Mouse (Mus musculus) ES-Bruce4 (cell line): ENCODE data around the gene Xylt1. TPM values are rescaled to one million over a fixed set of nuclear protein-coding genes. Genes with fewer than 3 reads are reported as not detected.
A peak's percentile ranks its signal among the peaks of the same experiment; 100 is the strongest.

ENCODE experiments used
- H3K27ac ChIP-seq: 2 replicates; pipeline ENCODE4 v1.5.1; 2012; ENCODE audit warnings: low read length, inconsistent platforms; ENCODE audit not compliant: insufficient read depth
- H3K27me3 ChIP-seq: 2 replicates; pipeline ENCODE4 v1.6.1; 2012; ENCODE audit warnings: mild to moderate bottlenecking, low read length, inconsistent platforms; ENCODE audit not compliant: control insufficient read depth, poor library complexity, insufficient read depth, severe bottlenecking
- H3K36me3 ChIP-seq: 2 replicates; pipeline ENCODE4 v1.6.1; 2012; ENCODE audit warnings: inconsistent platforms, mild to moderate bottlenecking, low read length, moderate library complexity; ENCODE audit not compliant: control insufficient read depth, poor library complexity, insufficient read depth, severe bottlenecking
- H3K4me1 ChIP-seq: one replicate; pipeline ENCODE4 v1.8.1; 2011; ENCODE audit warnings: low read length; ENCODE audit not compliant: control insufficient read depth, insufficient read depth
- H3K4me3 ChIP-seq: 2 replicates; pipeline ENCODE4 v1.5.1; 2011; ENCODE audit warnings: low read depth, mild to moderate bottlenecking, low read length
- H3K9ac ChIP-seq: 2 replicates; pipeline ENCODE4 v1.6.1; 2012; ENCODE audit warnings: low read depth, mild to moderate bottlenecking, inconsistent platforms; ENCODE audit not compliant: poor library complexity, severe bottlenecking
- H3K9me3 ChIP-seq: replicated peaks from 2 replicates; pipeline ENCODE4 v1.6.1; 2012; ENCODE audit warnings: mild to moderate bottlenecking, low read length, inconsistent platforms; ENCODE audit not compliant: control insufficient read depth, poor library complexity, insufficient read depth, severe bottlenecking
- CTCF ChIP-seq: IDR thresholded peaks from one replicate; pipeline ENCODE4 v1.8.1; 2011; ENCODE audit warnings: low read depth, low read length
- EP300 ChIP-seq: IDR thresholded peaks from 2 replicates; pipeline ENCODE4 v1.6.1; 2011; ENCODE audit warnings: low read depth, low read length; ENCODE audit not compliant: insufficient read depth
- POLR2A ChIP-seq: IDR thresholded peaks from one replicate; pipeline ENCODE4 v1.8.1; 2011; ENCODE audit warnings: low read length; ENCODE audit not compliant: insufficient read depth
- polyA plus RNA-seq: library from polyadenylated mRNA; stranded (reverse); fragments of >200 nt; gene quantifications from 2 replicates; pipeline ENCODE4 v1.2.4, GENCODE M21; 2011; ENCODE audit warnings: low read depth; ENCODE audit not compliant: missing spikeins, insufficient read depth, insufficient read length

Xylt1 gene
- polyA plus RNA-seq, 1 experiment = 1.2 TPM

DNA sequence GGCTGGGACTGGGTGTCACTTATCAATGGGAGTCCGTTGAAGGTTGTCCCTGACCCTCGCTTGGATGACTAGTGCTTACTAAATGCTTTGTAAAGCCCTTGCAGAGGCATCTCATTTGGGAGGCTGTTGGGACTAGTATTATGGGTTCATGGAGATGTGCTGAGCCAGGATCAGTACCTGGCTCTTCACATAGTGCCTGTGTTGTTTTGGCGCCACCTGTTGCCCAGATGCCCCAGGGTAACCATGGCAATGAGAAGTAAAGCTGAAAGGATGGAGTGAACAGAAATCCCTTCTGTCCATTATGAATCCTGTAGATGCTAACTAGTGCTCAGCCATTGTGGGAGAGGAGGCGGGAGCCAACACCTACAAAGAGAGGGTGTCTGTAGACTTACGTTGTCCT lies 249.9 kb downstream of the Xylt1 start:
- TF ChIP-seq EP300 (no peak), CTCF (peak; percentile 65)
- Histone ChIP-seq H3K36me3 (no peaks in the 10 kb centered on the region), H3K9me3 (no peaks in the 10 kb centered on the region), H3K27ac (no peak overlapping the region), H3K9ac (no peak overlapping the region), H3K4me3 (no peak overlapping the region), H3K27me3 (no peaks in the 10 kb centered on the region), H3K4me1 (no peaks in the 10 kb centered on the region)

DNA sequence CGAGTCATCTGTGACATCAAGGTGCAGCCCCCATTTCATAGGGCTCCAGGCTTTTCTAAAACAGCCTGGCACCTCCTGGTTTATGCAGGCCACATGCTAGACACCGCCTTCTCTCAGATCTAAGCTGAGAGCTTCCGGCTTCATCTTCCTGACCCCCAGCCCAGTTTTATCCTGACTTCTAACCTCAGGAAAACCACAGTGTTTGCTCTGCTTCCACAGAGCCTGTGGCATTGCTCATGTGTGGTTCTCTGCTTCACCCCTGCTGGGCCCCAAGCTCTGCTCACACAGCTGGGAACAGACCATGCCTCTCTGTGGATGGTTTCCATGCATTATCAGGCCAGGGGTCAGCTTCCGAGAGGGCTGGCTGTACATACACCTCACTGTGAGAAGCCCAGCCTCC lies 254.8 kb downstream of the Xylt1 start:
- no peaks in the 10 kb centered on the region for H3K36me3 ChIP-seq
- H3K27ac ChIP-seq = no peak overlapping the region
- no peaks in the 10 kb centered on the region for H3K4me1 ChIP-seq
- no peak overlapping the region for H3K9ac ChIP-seq
- TF ChIP-seq EP300 = no peak
- no peak for TF ChIP-seq CTCF
- TF ChIP-seq POLR2A = no peak
- H3K4me3 ChIP-seq = no peak overlapping the region
- no peaks in the 10 kb centered on the region for H3K9me3 ChIP-seq
- H3K27me3 ChIP-seq = no peaks in the 10 kb centered on the region

DNA sequence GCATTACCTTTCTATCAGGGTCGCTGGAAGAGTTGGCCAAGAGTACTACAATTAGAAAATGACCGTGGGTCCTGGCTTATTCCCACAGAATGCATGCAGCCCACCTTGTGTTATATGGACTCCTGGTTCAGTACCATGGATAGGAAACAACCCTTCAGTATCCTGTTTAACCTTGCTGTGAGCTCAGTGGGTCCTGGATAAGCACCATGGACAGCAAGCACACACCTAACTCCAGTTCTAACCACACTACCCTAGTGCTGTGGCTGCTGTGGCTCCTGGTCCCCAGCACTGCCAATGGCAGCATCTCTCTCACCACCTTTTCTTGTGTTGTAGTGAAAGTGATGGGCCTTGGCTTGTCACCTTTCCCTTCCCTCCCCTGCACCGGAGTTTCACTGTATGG lies 255.9 kb downstream of the Xylt1 start:
- TF ChIP-seq CTCF (no peak), POLR2A (no peak), EP300 (no peak)

DNA sequence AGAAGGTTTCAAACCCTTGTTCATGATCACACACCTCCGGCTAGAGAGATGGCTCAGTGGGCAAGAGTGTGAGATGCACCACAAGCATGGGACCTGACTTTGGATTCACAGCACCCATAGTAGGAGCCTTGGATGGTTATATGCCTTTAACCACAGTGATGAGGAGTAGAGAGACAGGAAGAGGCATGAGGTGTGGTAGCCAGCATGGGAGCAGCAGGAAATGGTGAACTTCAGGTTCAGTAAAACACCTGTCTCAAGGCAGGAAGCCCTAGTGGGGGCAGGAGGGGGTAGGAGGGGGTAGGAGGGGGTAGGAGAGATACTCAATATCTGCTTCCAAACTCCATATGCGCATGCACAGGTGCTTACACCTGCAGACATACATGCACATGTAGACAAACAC lies 257.2 kb downstream of the Xylt1 start:
- H3K9me3 ChIP-seq = no peaks in the 10 kb centered on the region
- no peaks in the 10 kb centered on the region for H3K36me3 ChIP-seq
- no peak overlapping the region for H3K9ac ChIP-seq
- no peak overlapping the region for H3K4me3 ChIP-seq
- H3K27ac ChIP-seq = no peak overlapping the region
- H3K4me1 ChIP-seq = no peaks in the 10 kb centered on the region
- no peak for TF ChIP-seq CTCF
- TF ChIP-seq POLR2A = no peak
- TF ChIP-seq EP300 = no peak
- no peaks in the 10 kb centered on the region for H3K27me3 ChIP-seq

More for the DNA sequence above, 255.9 kb downstream of the Xylt1 start:
- H3K4me1 ChIP-seq = no peaks in the 10 kb centered on the region
- H3K27me3 ChIP-seq = no peaks in the 10 kb centered on the region
- H3K36me3 ChIP-seq = no peaks in the 10 kb centered on the region
- no peak overlapping the region for H3K4me3 ChIP-seq
- H3K27ac ChIP-seq = no peak overlapping the region
- no peak overlapping the region for H3K9ac ChIP-seq
- H3K9me3 ChIP-seq = no peaks in the 10 kb centered on the region

DNA sequence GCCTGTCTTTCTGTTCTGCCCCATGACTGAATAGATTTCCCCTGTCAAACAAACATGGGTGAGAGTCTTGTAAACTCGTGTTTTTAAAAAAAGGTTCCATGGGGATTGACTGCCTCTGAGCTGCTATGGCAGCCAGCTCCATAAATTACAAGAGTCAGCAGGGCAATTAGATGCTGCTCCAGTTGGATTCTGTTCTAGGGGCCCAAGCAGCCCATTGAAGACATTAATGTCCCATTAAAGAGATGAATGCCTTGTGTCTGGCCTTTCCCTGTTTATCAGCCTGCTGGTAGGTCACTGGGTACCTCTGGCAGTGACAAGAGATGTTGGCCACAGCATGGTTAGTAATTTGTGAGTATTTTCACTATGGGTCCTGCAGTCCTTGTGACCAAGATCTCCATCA lies 271.9 kb downstream of the Xylt1 start:
- Histone ChIP-seq H3K4me1 (no peaks in the 10 kb centered on the region), H3K27ac (no peak overlapping the region), H3K36me3 (no peaks in the 10 kb centered on the region), H3K9me3 (no peaks in the 10 kb centered on the region), H3K27me3 (no peaks in the 10 kb centered on the region), H3K9ac (no peak overlapping the region), H3K4me3 (no peak overlapping the region)
- no peak for TF ChIP-seq CTCF
- TF ChIP-seq POLR2A = no peak
- no peak for TF ChIP-seq EP300

DNA sequence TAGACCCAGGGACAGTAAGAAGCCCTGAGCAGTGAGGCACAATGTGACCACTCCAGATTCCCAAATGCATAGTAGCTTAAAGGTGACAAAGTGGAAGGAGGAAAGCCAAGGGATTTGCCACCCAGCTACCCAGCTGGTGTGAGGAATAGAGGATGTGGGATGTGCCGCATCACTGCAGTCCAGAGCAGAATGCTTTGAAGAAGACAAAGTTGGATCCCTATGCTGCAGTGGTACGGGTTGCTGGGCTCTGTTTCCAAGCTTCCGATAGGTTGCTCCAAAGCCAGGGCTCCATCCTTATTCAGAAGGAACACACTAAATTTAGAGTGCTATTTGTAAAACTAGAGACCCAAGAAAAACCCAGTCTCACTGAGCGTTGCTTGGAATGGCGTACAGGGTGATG lies 275.0 kb downstream of the Xylt1 start:
- Histone ChIP-seq H3K36me3 (no peaks in the 10 kb centered on the region), H3K4me3 (no peak overlapping the region), H3K27me3 (no peaks in the 10 kb centered on the region), H3K9me3 (no peaks in the 10 kb centered on the region), H3K4me1 (no peaks in the 10 kb centered on the region), H3K27ac (no peak overlapping the region), H3K9ac (no peak overlapping the region)
- TF ChIP-seq CTCF (no peak), POLR2A (no peak), EP300 (no peak)
